Mouse (Mus musculus) cerebellum, adult 2 months (tissue): Measurements from ENCODE around the gene Blcap.

Source experiments
- CTCF ChIP-seq: fragments of 200-500 bp; IDR thresholded peaks from 2 replicates; pipeline ENCODE4 v1.5.1; 2011; ENCODE audit warnings: low read depth, mild to moderate bottlenecking, control low read depth, low read length, moderate library complexity, borderline replicate concordance; ENCODE audit not compliant: insufficient read depth
- POLR2A ChIP-seq: fragments of 200-500 bp; IDR thresholded peaks from 2 replicates; pipeline ENCODE4 v1.6.1; 2011; ENCODE audit warnings: low read length, control low read depth, borderline replicate concordance; ENCODE audit not compliant: insufficient read depth

DNA sequence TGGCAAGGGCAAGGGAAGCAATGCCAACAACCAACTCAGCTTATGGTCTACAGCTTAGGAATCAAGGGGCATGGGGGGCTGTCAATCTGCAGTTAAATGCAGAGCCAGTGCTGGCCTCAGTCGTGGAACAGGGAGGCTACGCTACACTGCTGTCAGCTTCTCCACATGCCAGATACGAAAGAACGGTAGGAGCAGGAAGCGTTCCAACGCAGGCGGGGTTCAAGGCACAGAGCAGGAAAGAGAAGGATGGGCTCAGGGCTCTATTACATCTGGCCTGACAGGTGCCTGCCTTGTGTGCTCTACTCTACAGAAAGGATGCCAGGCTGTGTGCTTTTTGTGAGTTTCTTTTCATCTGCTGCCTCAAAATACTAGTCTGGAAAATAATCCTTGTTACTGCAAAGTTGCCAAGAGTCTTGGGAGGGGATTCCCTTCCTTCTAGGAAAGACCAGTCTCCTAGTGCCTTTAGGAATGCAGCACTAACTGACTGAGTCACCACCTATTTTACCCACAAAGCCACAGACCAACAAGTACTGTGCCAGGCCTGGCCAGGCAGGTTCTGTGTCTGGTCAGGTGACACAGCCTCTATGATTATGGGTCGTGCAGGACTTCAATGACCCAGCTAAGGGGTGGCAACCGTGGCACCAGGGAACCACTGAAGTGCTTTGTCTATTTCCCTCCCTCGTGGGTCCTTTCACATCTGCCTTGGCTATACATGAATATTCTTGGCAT is 18.8 kb downstream of the Blcap start:
- no peak for TF ChIP-seq POLR2A
- no peak for TF ChIP-seq CTCF
